Mouse (Mus musculus): ENCODE results near the gene Ism1. TPM values are rescaled to one million over a fixed set of nuclear protein-coding genes. Genes with fewer than 3 reads are reported as not detected.
A peak's percentile ranks its signal among the peaks of the same experiment; 100 is the strongest.

Gene Ism1
- 1.4 and 1.6 TPM in 2 replicates for polyA plus RNA-seq (2015; fragmentation: Nextera tagmentation; extraction: Ambion mirVana)

DNA sequence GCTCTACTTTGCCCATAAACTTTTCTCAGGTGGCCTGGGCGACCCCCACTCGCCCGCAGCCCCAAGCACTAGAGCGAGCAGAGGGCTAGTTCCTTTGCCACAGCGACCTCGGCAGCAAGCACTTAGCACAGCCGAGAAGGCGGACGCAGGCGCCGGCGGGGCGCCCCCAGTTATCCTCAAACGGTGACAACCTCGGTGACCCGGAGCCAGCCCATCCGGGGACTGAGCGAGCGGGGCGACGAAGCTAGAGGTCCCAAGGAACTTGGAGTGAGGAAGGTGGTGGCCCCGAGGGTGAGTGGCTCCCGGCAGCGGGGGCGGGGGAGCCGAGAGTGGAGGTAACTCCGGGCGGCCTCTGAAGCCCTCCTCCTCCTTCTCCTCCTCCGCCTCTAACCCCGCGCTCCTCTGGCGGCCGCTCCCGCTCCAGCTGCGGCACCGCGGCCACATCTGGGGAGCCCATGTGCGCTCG, at the start of gene Ism1:
Ism1 (plus strand) TSS at position 370 of the 466 bp plus-strand sequence.
- Histone ChIP-seq H3K36me3 (no peaks in the 10 kb centered on the region), H3K4me1 (0 out of 2 replicates have a peak, but pooled peaks cover 5% of the 10 kb centered on the region), H3K4me3 (replicated peaks) (peak within 1 kb of the TSS; percentile 91), H3K9ac (peak within 1 kb of the TSS; percentile 66), H3K27ac (peak within 1 kb of the TSS; percentile 77), H3K27me3 (replicated peaks) (0 out of 2 replicates have a peak, but pooled peaks cover 12% of the 10 kb centered on the region), H3K4me2 (peak within 1 kb of the TSS; percentile 99), H3K9me3 (no peaks in the 10 kb centered on the region)
- ATAC-seq (ENCODE audit: insufficient read depth, low FRiP score, low read depth): peak; percentile 61
- under 1% methylated on average over 35 of the region's 39 CpGs for WGBS

- Histone ChIP-seq H3K4me3 (replicated peaks) (no peak overlapping the region), H3K4me1 (no peaks in the 10 kb centered on the region), H3K27ac (no peak overlapping the region), H3K9me3 (no peaks in the 10 kb centered on the region), H3K27me3 (replicated peaks) (no peaks in the 10 kb centered on the region), H3K4me2 (no peak overlapping the region), H3K9ac (no peak overlapping the region), H3K36me3 (no peaks in the 10 kb centered on the region)
- no peak for ATAC-seq (ENCODE audit: insufficient read depth, low FRiP score, low read depth)
- 65% methylated on average over 4 of the region's 4 CpGs for WGBS
Observed at GRCm38 (mm10) chr2:139628731-139629130, 49.2 kb upstream of the Ism1 start.

GRCm38 (mm10) chr2:139629653-139630052, 48.3 kb upstream of the Ism1 start:
- H3K4me1 ChIP-seq: no peaks in the 10 kb centered on the region
- no peaks in the 10 kb centered on the region for H3K27me3 ChIP-seq (replicated peaks)
- H3K4me2 ChIP-seq: no peak overlapping the region
- H3K27ac ChIP-seq: no peak overlapping the region
- ATAC-seq (ENCODE audit: insufficient read depth, low FRiP score, low read depth): no peak
- H3K9me3 ChIP-seq: no peaks in the 10 kb centered on the region
- no peak overlapping the region for H3K4me3 ChIP-seq (replicated peaks)
- no peaks in the 10 kb centered on the region for H3K36me3 ChIP-seq
- H3K9ac ChIP-seq: no peak overlapping the region
- whole genome bisulfite sequencing: 96% methylated on average over 3 of the region's 3 CpGs

DNA sequence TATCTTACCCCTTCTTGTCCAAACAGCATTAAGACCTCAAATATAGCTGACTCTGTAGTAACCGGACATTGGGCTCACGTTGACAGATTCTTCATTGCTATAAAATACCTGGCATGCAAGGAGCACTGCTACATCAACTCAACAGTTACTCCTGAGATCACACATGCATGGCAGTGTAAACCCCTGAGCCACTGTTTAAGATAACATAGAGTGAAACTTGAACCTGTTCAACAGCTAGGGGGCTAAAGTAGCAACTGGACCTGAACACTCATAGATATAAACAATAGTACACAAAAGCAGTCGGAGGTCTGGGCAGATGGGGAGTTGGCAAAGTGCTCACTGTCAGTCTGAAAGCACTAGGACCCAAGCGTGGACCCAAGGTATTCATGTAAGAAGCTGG, 43.5 kb upstream of the Ism1 start:
- Histone ChIP-seq H3K27ac (no peak overlapping the region), H3K27me3 (replicated peaks) (no peaks in the 10 kb centered on the region), H3K9ac (no peak overlapping the region), H3K4me1 (no peaks in the 10 kb centered on the region), H3K9me3 (no peaks in the 10 kb centered on the region), H3K36me3 (no peaks in the 10 kb centered on the region), H3K4me2 (no peak overlapping the region), H3K4me3 (replicated peaks) (no peak overlapping the region)
- no peak for ATAC-seq (ENCODE audit: insufficient read depth, low FRiP score, low read depth)
- WGBS: 47% methylated on average over 4 of the region's 4 CpGs

- Histone ChIP-seq H3K4me3 (replicated peaks) (no peak overlapping the region), H3K9me3 (no peaks in the 10 kb centered on the region), H3K27ac (no peak overlapping the region), H3K36me3 (no peaks in the 10 kb centered on the region), H3K9ac (no peak overlapping the region), H3K27me3 (replicated peaks) (no peaks in the 10 kb centered on the region), H3K4me2 (no peak overlapping the region), H3K4me1 (no peaks in the 10 kb centered on the region)
- 18% methylated on average over 2 of the region's 2 CpGs for WGBS
- ATAC-seq (ENCODE audit: insufficient read depth, low FRiP score, low read depth): no peak
Observed at GRCm38 (mm10) chr2:139637861-139638260, 40.1 kb upstream of the Ism1 start.

GRCm38 (mm10) chr2:139641757-139642385, 36.1 kb upstream of the Ism1 start:
- no peaks in the 10 kb centered on the region for H3K36me3 ChIP-seq
- H3K4me1 ChIP-seq: no peaks in the 10 kb centered on the region
- ATAC-seq (ENCODE audit: insufficient read depth, low FRiP score, low read depth): peak; percentile 82
- 42% methylated on average over 7 of the region's 7 CpGs for WGBS
- H3K27me3 ChIP-seq (replicated peaks): no peaks in the 10 kb centered on the region
- H3K9me3 ChIP-seq: no peaks in the 10 kb centered on the region
- H3K4me3 ChIP-seq (replicated peaks): no peak overlapping the region
- H3K27ac ChIP-seq: no peak overlapping the region
- H3K4me2 ChIP-seq: no peak overlapping the region
- H3K9ac ChIP-seq: no peak overlapping the region

DNA sequence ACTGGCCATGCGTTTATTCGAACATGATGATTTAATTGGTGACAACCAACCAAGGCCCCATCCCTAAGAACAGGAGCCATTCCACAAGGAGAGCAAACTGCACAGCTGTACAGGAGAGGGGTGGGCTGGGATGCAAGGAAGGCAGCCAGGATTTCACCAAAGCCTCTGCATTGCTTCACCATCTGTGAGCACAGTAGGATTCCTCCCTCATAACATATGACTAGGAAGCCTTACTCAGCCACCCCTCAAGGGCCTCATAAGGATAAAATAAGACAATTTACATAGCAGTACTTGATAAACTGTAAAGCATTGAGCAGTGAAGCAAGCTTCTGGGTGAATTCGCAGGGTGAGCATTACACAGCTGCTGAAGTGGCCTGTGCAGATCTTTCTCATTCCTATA, 28.5 kb upstream of the Ism1 start:
- no peaks in the 10 kb centered on the region for H3K36me3 ChIP-seq
- no peaks in the 10 kb centered on the region for H3K9me3 ChIP-seq
- H3K4me3 ChIP-seq (replicated peaks): no peak overlapping the region
- no peak overlapping the region for H3K9ac ChIP-seq
- 74% methylated on average over 3 of the region's 3 CpGs for WGBS
- H3K4me1 ChIP-seq: no peaks in the 10 kb centered on the region
- H3K27me3 ChIP-seq (replicated peaks): no peaks in the 10 kb centered on the region
- no peak overlapping the region for H3K4me2 ChIP-seq
- H3K27ac ChIP-seq: no peak overlapping the region
- no peak for ATAC-seq (ENCODE audit: insufficient read depth, low FRiP score, low read depth)

GRCm38 (mm10) chr2:139656750-139657149, 21.2 kb upstream of the Ism1 start:
- ATAC-seq (ENCODE audit: insufficient read depth, low FRiP score, low read depth): peak; percentile 27
- no peak overlapping the region for H3K4me2 ChIP-seq
- H3K27me3 ChIP-seq (replicated peaks): no peaks in the 10 kb centered on the region
- WGBS: 18% methylated on average over 4 of the region's 4 CpGs
- H3K36me3 ChIP-seq: no peaks in the 10 kb centered on the region
- no peaks in the 10 kb centered on the region for H3K9me3 ChIP-seq
- H3K9ac ChIP-seq: no peak overlapping the region
- no peak overlapping the region for H3K27ac ChIP-seq
- no peak overlapping the region for H3K4me3 ChIP-seq (replicated peaks)
- no peaks in the 10 kb centered on the region for H3K4me1 ChIP-seq

GRCm38 (mm10) chr2:139671838-139672237, 6.1 kb upstream of the Ism1 start:
- no peak overlapping the region for H3K9ac ChIP-seq
- 0 out of 2 replicates have a peak, but pooled peaks cover 7% of the 10 kb centered on the region for H3K27me3 ChIP-seq (replicated peaks)
- no peak overlapping the region for H3K4me3 ChIP-seq (replicated peaks)
- no peak overlapping the region for H3K4me2 ChIP-seq
- no peaks in the 10 kb centered on the region for H3K9me3 ChIP-seq
- WGBS: 80% methylated on average over 3 of the region's 3 CpGs
- ATAC-seq (ENCODE audit: insufficient read depth, low FRiP score, low read depth): no peak
- no peaks in the 10 kb centered on the region for H3K36me3 ChIP-seq
- 0 out of 2 replicates have a peak, but pooled peaks cover 5% of the 10 kb centered on the region for H3K4me1 ChIP-seq
- no peak overlapping the region for H3K27ac ChIP-seq

GRCm38 (mm10) chr2:139672371-139672770, 5.6 kb upstream of the Ism1 start:
- no peaks in the 10 kb centered on the region for H3K9me3 ChIP-seq
- 0 out of 2 replicates have a peak, but pooled peaks cover 9% of the 10 kb centered on the region for H3K27me3 ChIP-seq (replicated peaks)
- no peak overlapping the region for H3K9ac ChIP-seq
- no peaks in the 10 kb centered on the region for H3K36me3 ChIP-seq
- no peak overlapping the region for H3K4me3 ChIP-seq (replicated peaks)
- H3K4me1 ChIP-seq: 0 out of 2 replicates have a peak, but pooled peaks cover 5% of the 10 kb centered on the region
- no peak overlapping the region for H3K4me2 ChIP-seq
- H3K27ac ChIP-seq: no peak overlapping the region
- ATAC-seq (ENCODE audit: insufficient read depth, low FRiP score, low read depth): no peak
- WGBS: 70% methylated on average over 2 of the region's 2 CpGs

DNA sequence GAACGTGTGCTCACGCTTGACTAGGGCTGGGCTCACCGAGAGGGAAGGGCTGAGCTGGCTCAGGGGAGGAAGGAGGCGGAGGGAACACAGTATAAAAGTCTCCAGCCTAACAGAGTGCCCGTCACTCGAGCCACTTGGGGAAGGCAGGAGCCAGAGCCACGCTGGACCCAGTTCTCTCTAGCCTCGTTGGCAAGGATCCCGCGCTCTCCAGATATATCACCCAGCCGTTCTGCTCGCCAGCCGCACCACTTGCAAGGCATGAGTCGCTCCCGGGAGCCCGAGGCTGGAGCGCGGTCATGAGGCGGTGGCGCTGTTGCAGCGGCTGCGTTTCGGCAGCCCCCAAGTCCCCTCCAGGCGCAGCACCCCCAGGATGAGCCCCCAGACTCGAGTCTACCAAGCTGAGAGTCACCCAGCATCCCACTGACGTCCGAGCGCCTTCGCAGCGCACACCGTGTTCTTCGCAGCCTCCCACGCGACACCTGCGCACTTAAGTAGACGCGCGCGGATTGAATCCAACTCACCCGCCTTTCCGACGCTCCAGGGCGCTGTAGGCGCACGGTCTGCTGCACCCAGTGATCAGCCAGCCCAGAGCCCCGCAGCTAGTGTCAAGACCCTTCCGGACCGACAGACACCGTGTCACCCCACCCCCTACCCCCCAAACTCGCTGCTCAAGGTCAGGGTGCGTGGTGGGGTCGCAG, 764 bp upstream of the Ism1 start:
- Histone ChIP-seq H3K36me3 (no peaks in the 10 kb centered on the region), H3K9me3 (no peaks in the 10 kb centered on the region), H3K9ac (peak overlapping the region; percentile 66), H3K27ac (no peak overlapping the region), H3K4me2 (peak overlapping the region; percentile 99), H3K4me1 (0 out of 2 replicates have a peak, but pooled peaks cover 5% of the 10 kb centered on the region), H3K27me3 (replicated peaks) (0 out of 2 replicates have a peak, but pooled peaks cover 12% of the 10 kb centered on the region), H3K4me3 (replicated peaks) (peak overlapping the region; percentile 91)
- WGBS: under 1% methylated on average over 52 of the region's 52 CpGs
- ATAC-seq (ENCODE audit: insufficient read depth, low FRiP score, low read depth): peak; percentile 56
